Mouse (Mus musculus) adrenal gland, postnatal 10 days (tissue): ENCODE data around the gene B4galnt2. TPM values are rescaled to one million over a fixed set of nuclear protein-coding genes. Genes with fewer than 3 reads are reported as not detected.
A peak's percentile ranks its signal among the peaks of the same experiment; 100 is the strongest.
"Not testable (repeated sequence)": the region's sequence is repeated elsewhere in the genome, so short reads cannot be mapped to it uniquely, and the experiment has no call there.

Experiments used
- DNase-seq: peaks from one replicate; pipeline ENCODE4 v3.0.0; 2021; ENCODE audit warnings: mixed read lengths
- total RNA-seq, 2 experiments: library from RNA; stranded (reverse); gene quantifications; 2 replicates each; pipeline ENCODE4 v1.2.3; 2021

Gene B4galnt2
- total RNA-seq, 2 experiments from 2014 or later = not detected

GRCm38 (mm10) chr11:95896446-95897179 is 18.1 kb downstream of the B4galnt2 start:
- DNase-seq = no peak

- DNase-seq = no peak
Measured at GRCm38 (mm10) chr11:95890462-95891051, 24.1 kb downstream of the B4galnt2 start.

GRCm38 (mm10) chr11:95879861-95880260 is 34.8 kb downstream of the B4galnt2 start:
- not testable (repeated sequence) for DNase-seq

GRCm38 (mm10) chr11:95876296-95876695 is 38.4 kb downstream of the B4galnt2 start:
- DNase-seq = peak; percentile 77

GRCm38 (mm10) chr11:95875804-95876203 is 38.9 kb downstream of the B4galnt2 start:
- peak; percentile 8 for DNase-seq

GRCm38 (mm10) chr11:95869918-95870470 is 44.7 kb downstream of the B4galnt2 start:
- no peak for DNase-seq

GRCm38 (mm10) chr11:95869442-95869841 is 45.2 kb downstream of the B4galnt2 start:
- DNase-seq = no peak

- no peak for DNase-seq
Measured at GRCm38 (mm10) chr11:95861397-95861796, 53.3 kb downstream of the B4galnt2 start.

- DNase-seq = no peak
Measured at GRCm38 (mm10) chr11:95860071-95860490, 54.6 kb downstream of the B4galnt2 start.

- DNase-seq = peak; percentile 81
Measured at GRCm38 (mm10) chr11:95859468-95859855, 55.2 kb downstream of the B4galnt2 start.

- DNase-seq = peak; percentile 97
Measured at GRCm38 (mm10) chr11:95858528-95859467, 55.9 kb downstream of the B4galnt2 start.

GRCm38 (mm10) chr11:95857716-95858527 is 56.8 kb downstream of the B4galnt2 start:
- no peak for DNase-seq

- no peak for DNase-seq
Measured at GRCm38 (mm10) chr11:95857306-95857705, 57.4 kb downstream of the B4galnt2 start.

GRCm38 (mm10) chr11:95853684-95854083 is 61.0 kb downstream of the B4galnt2 start:
- DNase-seq = peak; percentile 83

- DNase-seq = peak; percentile 42
Measured at GRCm38 (mm10) chr11:95850898-95851297, 63.8 kb downstream of the B4galnt2 start.

- DNase-seq = no peak
Measured at GRCm38 (mm10) chr11:95844935-95845334, 69.8 kb downstream of the B4galnt2 start.

GRCm38 (mm10) chr11:95843421-95843950 is 71.2 kb downstream of the B4galnt2 start:
- DNase-seq = no peak

- no peak for DNase-seq
Measured at GRCm38 (mm10) chr11:95842953-95843352, 71.7 kb downstream of the B4galnt2 start.

- DNase-seq = peak; percentile 66
Measured at GRCm38 (mm10) chr11:95842074-95842681, 72.5 kb downstream of the B4galnt2 start, which contains the start of gene Abi3. TSS of gene Abi3 (minus strand) at chr11:95842476.

- no peak for DNase-seq
Measured at GRCm38 (mm10) chr11:95841498-95841830, 73.2 kb downstream of the B4galnt2 start.
